Mouse (Mus musculus): ENCODE results near the gene Ubald2. TPM values are rescaled to one million over a fixed set of nuclear protein-coding genes. Genes with fewer than 3 reads are reported as not detected.
"Not testable (repeated sequence)": the region's sequence is repeated elsewhere in the genome, so short reads cannot be mapped to it uniquely, and the experiment has no call there.

Gene Ubald2
- polyA plus RNA-seq, 1 experiment from 2014 or later: 26.6 TPM

GRCm38 (mm10) chr11:116453889-116454288 lies 20.0 kb downstream of the Ubald2 start:
- Histone ChIP-seq H3K27me3 (no peaks in the 10 kb centered on the region), H3K27ac (no peak overlapping the region), H3K36me3 (no peaks in the 10 kb centered on the region), H3K4me3 (no peak overlapping the region), H3K9ac (no peak overlapping the region), H3K9me3 (no peaks in the 10 kb centered on the region), H3K4me2 (no peak overlapping the region), H3K4me1 (no peaks in the 10 kb centered on the region)
- ATAC-seq (ENCODE audit: insufficient number of reproducible peaks, low FRiP score, low TSS enrichment, low read depth): no peak
- WGBS: 93% methylated on average over 10 of the region's 10 CpGs

- H3K4me1 ChIP-seq: no peaks in the 10 kb centered on the region
- H3K4me2 ChIP-seq: no peak overlapping the region
- H3K36me3 ChIP-seq: no peaks in the 10 kb centered on the region
- H3K4me3 ChIP-seq: no peak overlapping the region
- no peaks in the 10 kb centered on the region for H3K9me3 ChIP-seq
- no peak overlapping the region for H3K9ac ChIP-seq
- no peak overlapping the region for H3K27ac ChIP-seq
- H3K27me3 ChIP-seq: no peaks in the 10 kb centered on the region
- WGBS: 83% methylated on average over 8 of the region's 8 CpGs
- ATAC-seq (ENCODE audit: insufficient number of reproducible peaks, low FRiP score, low TSS enrichment, low read depth): no peak
Observed at GRCm38 (mm10) chr11:116456234-116456633, 22.3 kb downstream of the Ubald2 start.

- H3K4me1 ChIP-seq: no peaks in the 10 kb centered on the region
- no peaks in the 10 kb centered on the region for H3K36me3 ChIP-seq
- H3K4me3 ChIP-seq: no peak overlapping the region
- no peak overlapping the region for H3K9ac ChIP-seq
- H3K9me3 ChIP-seq: no peaks in the 10 kb centered on the region
- H3K4me2 ChIP-seq: no peak overlapping the region
- no peaks in the 10 kb centered on the region for H3K27me3 ChIP-seq
- 60% methylated on average over 4 of the region's 4 CpGs for WGBS
- ATAC-seq (ENCODE audit: insufficient number of reproducible peaks, low FRiP score, low TSS enrichment, low read depth): no peak
- no peak overlapping the region for H3K27ac ChIP-seq
Observed at GRCm38 (mm10) chr11:116459786-116460185, 25.9 kb downstream of the Ubald2 start.

GRCm38 (mm10) chr11:116463338-116463737 lies 29.4 kb downstream of the Ubald2 start:
- Histone ChIP-seq H3K4me3 (no peak overlapping the region), H3K4me1 (no peaks in the 10 kb centered on the region), H3K9me3 (no peaks in the 10 kb centered on the region), H3K9ac (no peak overlapping the region), H3K27me3 (no peaks in the 10 kb centered on the region), H3K36me3 (no peaks in the 10 kb centered on the region), H3K27ac (no peak overlapping the region), H3K4me2 (no peak overlapping the region)
- WGBS: 55% methylated on average over 5 of the region's 5 CpGs
- no peak for ATAC-seq (ENCODE audit: insufficient number of reproducible peaks, low FRiP score, low TSS enrichment, low read depth)

- Histone ChIP-seq H3K27ac (no peak overlapping the region), H3K9ac (no peak overlapping the region), H3K4me1 (no peaks in the 10 kb centered on the region), H3K4me3 (no peak overlapping the region), H3K4me2 (no peak overlapping the region), H3K9me3 (no peaks in the 10 kb centered on the region), H3K27me3 (no peaks in the 10 kb centered on the region), H3K36me3 (no peaks in the 10 kb centered on the region)
- peak; percentile 61 for ATAC-seq (ENCODE audit: insufficient number of reproducible peaks, low FRiP score, low TSS enrichment, low read depth)
- 0% methylated on average over 2 of the region's 2 CpGs for WGBS
Observed at GRCm38 (mm10) chr11:116463833-116464232, 29.9 kb downstream of the Ubald2 start.

- no peak within 1 kb of the TSS for H3K27ac ChIP-seq
- whole genome bisulfite sequencing: 64% methylated on average over 20 of the region's 20 CpGs
- peaks cover 16% of the 10 kb centered on the region for H3K36me3 ChIP-seq
- no peak within 1 kb of the TSS for H3K4me3 ChIP-seq
- no peaks in the 10 kb centered on the region for H3K9me3 ChIP-seq
- H3K4me1 ChIP-seq: no peaks in the 10 kb centered on the region
- no peaks in the 10 kb centered on the region for H3K27me3 ChIP-seq
- ATAC-seq (ENCODE audit: insufficient number of reproducible peaks, low FRiP score, low TSS enrichment, low read depth): no peak
- no peak within 1 kb of the TSS for H3K4me2 ChIP-seq
- no peak within 1 kb of the TSS for H3K9ac ChIP-seq
Observed at GRCm38 (mm10) chr11:116466141-116466540, 32.2 kb downstream of the Ubald2 start, which contains the start of gene Qrich2. Gene Qrich2, minus strand, starts transcription at chr11:116466241.

- H3K4me3 ChIP-seq; ATAC-seq (ENCODE audit: insufficient number of reproducible peaks, low FRiP score, low TSS enrichment, low read depth); H3K27ac ChIP-seq; H3K27me3 ChIP-seq; H3K4me2 ChIP-seq; H3K9ac ChIP-seq; H3K9me3 ChIP-seq; H3K4me1 ChIP-seq: not testable (repeated sequence)
- WGBS: 79% methylated on average over 3 of the region's 3 CpGs
- H3K36me3 ChIP-seq: peaks cover 38% of the 10 kb centered on the region
Observed at GRCm38 (mm10) chr11:116468338-116468737, 34.4 kb downstream of the Ubald2 start.

GRCm38 (mm10) chr11:116470249-116470648 lies 36.4 kb downstream of the Ubald2 start:
- 81% methylated on average over 3 of the region's 3 CpGs for WGBS

GRCm38 (mm10) chr11:116470896-116471295 lies 37.0 kb downstream of the Ubald2 start:
- no peak overlapping the region for H3K4me2 ChIP-seq
- H3K4me3 ChIP-seq: no peak overlapping the region
- no peaks in the 10 kb centered on the region for H3K27me3 ChIP-seq
- H3K36me3 ChIP-seq: peaks cover 62% of the 10 kb centered on the region
- no peak for ATAC-seq (ENCODE audit: insufficient number of reproducible peaks, low FRiP score, low TSS enrichment, low read depth)
- H3K4me1 ChIP-seq: no peaks in the 10 kb centered on the region
- no peaks in the 10 kb centered on the region for H3K9me3 ChIP-seq
- WGBS: 92% methylated on average over 4 of the region's 4 CpGs
- H3K9ac ChIP-seq: no peak overlapping the region
- no peak overlapping the region for H3K27ac ChIP-seq

More at GRCm38 (mm10) chr11:116470249-116470648, 36.4 kb downstream of the Ubald2 start:
- Histone ChIP-seq H3K4me2 (no peak overlapping the region), H3K9ac (no peak overlapping the region), H3K27me3 (no peaks in the 10 kb centered on the region), H3K4me3 (no peak overlapping the region), H3K9me3 (no peaks in the 10 kb centered on the region), H3K4me1 (no peaks in the 10 kb centered on the region), H3K36me3 (peaks cover 55% of the 10 kb centered on the region), H3K27ac (no peak overlapping the region)
- no peak for ATAC-seq (ENCODE audit: insufficient number of reproducible peaks, low FRiP score, low TSS enrichment, low read depth)

GRCm38 (mm10) chr11:116472275-116472674 lies 38.4 kb downstream of the Ubald2 start:
- H3K4me3 ChIP-seq: no peak overlapping the region
- no peaks in the 10 kb centered on the region for H3K4me1 ChIP-seq
- H3K27ac ChIP-seq: no peak overlapping the region
- no peaks in the 10 kb centered on the region for H3K9me3 ChIP-seq
- no peak for ATAC-seq (ENCODE audit: insufficient number of reproducible peaks, low FRiP score, low TSS enrichment, low read depth)
- peaks cover 75% of the 10 kb centered on the region for H3K36me3 ChIP-seq
- H3K4me2 ChIP-seq: no peak overlapping the region
- no peak overlapping the region for H3K9ac ChIP-seq
- WGBS: 81% methylated on average over 4 of the region's 4 CpGs
- H3K27me3 ChIP-seq: no peaks in the 10 kb centered on the region

- no peaks in the 10 kb centered on the region for H3K27me3 ChIP-seq
- H3K9me3 ChIP-seq: no peaks in the 10 kb centered on the region
- WGBS: 92% methylated on average over 10 of the region's 10 CpGs
- H3K27ac ChIP-seq: no peak overlapping the region
- no peaks in the 10 kb centered on the region for H3K4me1 ChIP-seq
- H3K9ac ChIP-seq: no peak overlapping the region
- ATAC-seq (ENCODE audit: insufficient number of reproducible peaks, low FRiP score, low TSS enrichment, low read depth): no peak
- no peak overlapping the region for H3K4me2 ChIP-seq
- H3K36me3 ChIP-seq: peaks cover 98% of the 10 kb centered on the region
- no peak overlapping the region for H3K4me3 ChIP-seq
Observed at GRCm38 (mm10) chr11:116476041-116476440, 42.1 kb downstream of the Ubald2 start.

GRCm38 (mm10) chr11:116476696-116477095 lies 42.8 kb downstream of the Ubald2 start:
- 90% methylated on average over 6 of the region's 6 CpGs for WGBS
- Histone ChIP-seq H3K9me3 (no peaks in the 10 kb centered on the region), H3K27me3 (no peaks in the 10 kb centered on the region), H3K27ac (no peak overlapping the region), H3K4me3 (no peak overlapping the region), H3K36me3 (peaks cover 98% of the 10 kb centered on the region), H3K4me1 (no peaks in the 10 kb centered on the region), H3K9ac (no peak overlapping the region), H3K4me2 (no peak overlapping the region)
- ATAC-seq (ENCODE audit: insufficient number of reproducible peaks, low FRiP score, low TSS enrichment, low read depth): no peak

- Histone ChIP-seq H3K27me3 (no peaks in the 10 kb centered on the region), H3K4me1 (no peaks in the 10 kb centered on the region), H3K36me3 (peaks cover 98% of the 10 kb centered on the region), H3K9ac (no peak overlapping the region), H3K9me3 (no peaks in the 10 kb centered on the region), H3K4me3 (no peak overlapping the region), H3K4me2 (no peak overlapping the region), H3K27ac (no peak overlapping the region)
- no peak for ATAC-seq (ENCODE audit: insufficient number of reproducible peaks, low FRiP score, low TSS enrichment, low read depth)
- 93% methylated on average over 15 of the region's 15 CpGs for WGBS
Observed at GRCm38 (mm10) chr11:116477160-116477759, 43.4 kb downstream of the Ubald2 start.
